Mouse (Mus musculus): ENCODE data around the gene Haus6.
"Not testable (repeated sequence)": the region's sequence is repeated elsewhere in the genome, so short reads cannot be mapped to it uniquely, and the experiment has no call there.

DNA sequence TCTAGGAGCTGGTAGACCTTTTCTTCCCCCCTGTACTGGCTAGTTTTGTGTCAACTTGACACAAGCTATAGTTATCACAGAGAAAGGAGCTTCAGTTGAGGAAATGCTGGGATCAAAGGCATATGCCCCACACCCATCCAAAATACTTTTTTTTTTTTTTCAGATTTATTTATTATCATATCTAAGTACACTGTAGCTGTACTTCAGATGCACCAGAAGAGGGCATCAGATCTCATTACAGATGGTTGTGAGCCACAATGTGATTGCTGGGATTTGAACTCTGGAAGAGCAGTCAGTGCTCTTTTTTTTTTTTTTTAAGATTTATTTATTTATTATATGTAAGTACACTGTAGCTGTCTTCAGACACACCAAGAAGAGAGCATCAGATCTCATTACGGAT is 10.7 kb upstream of the Haus6 start:
- TF ChIP-seq POLR2A (IDR thresholded peaks at IDR 0.05; ENCODE audit: borderline replicate concordance, extremely low read depth, insufficient read depth, insufficient read length, poor library complexity, severe bottlenecking); CTCF (IDR thresholded peaks at IDR 0.05; ENCODE audit: borderline replicate concordance, extremely low read depth, insufficient read depth, insufficient read length): not testable (repeated sequence)
